Mouse (Mus musculus) small intestine, adult 10 weeks (tissue): ENCODE measurements around the gene Reps1. TPM values are rescaled to one million over a fixed set of nuclear protein-coding genes. Genes with fewer than 3 reads are reported as not detected.

ENCODE experiments used
- polyA plus RNA-seq: library from polyadenylated mRNA; stranded (reverse); fragments of 350-450 nt; fragmentation: Illumina TruSeq; extraction: RNeasy Lipid Tissue Mini Kit (QIAGEN cat#74804); gene quantifications from one replicate; pipeline ENCODE4 v1.2.3, GENCODE M21; 2014; ENCODE audit warnings: low replicate concordance

Reps1 gene
- polyA plus RNA-seq: 11.4 TPM

DNA sequence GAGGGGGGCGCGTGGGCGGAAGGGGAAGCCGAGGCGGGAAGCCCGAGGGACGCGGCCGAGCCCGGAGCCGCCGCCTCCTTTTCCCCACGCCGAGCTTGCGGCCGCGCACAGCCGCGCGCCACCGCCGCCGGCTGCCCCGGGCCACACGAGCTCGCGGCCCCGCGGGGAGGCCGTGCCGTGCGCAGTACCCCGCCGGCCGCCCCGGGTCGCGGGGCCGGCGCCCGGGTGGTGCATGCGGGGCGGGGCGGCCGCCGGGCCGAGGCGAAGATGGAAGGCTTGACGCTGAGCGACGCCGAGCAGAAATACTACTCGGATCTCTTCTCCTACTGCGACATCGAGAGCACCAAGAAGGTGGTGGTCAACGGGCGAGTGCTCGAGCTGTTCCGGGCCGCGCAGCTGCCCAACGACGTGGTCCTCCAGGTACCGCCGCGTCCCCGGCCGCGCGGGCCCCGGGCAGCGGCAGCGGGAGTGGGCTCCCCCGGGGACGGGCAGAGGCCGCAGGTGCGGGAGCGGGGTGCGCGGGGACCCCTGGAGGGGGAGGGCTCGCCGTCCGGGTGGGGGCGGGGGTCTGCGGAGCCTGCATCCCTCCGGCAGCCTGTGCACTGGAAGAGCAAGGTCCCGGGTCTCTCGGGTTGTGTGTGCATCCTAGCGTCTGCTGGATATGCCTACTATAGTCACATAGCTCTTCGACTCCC, at the start of gene Reps1:
TSS of gene Reps1 (plus strand) at position 166 of the 695 bp plus-strand sequence.

GRCm38 (mm10) chr10:18022741-18023347, 32.8 kb upstream of the Reps1 start, which contains the start of gene Abracl:
Gene Abracl, minus strand, starts transcription at chr10:18023288.

Other genes starting within 250 kb of the Reps1 start
- gene Heca, start 107.8 kb upstream of the Reps1 start, polyA plus RNA-seq: 57.1 TPM
- 223 TPM for gene Abracl, start 32.6 kb upstream of the Reps1 start, polyA plus RNA-seq
- not detected for gene Ect2l, start 155.0 kb downstream of the Reps1 start, polyA plus RNA-seq
- 17.4 TPM for gene Ccdc28a, start 179.1 kb downstream of the Reps1 start, polyA plus RNA-seq